Mouse (Mus musculus) mesoderm, embryonic 11.5 days (tissue): ENCODE results near the gene Ins2.

Source experiments
- DNase-seq: peaks from one replicate; pipeline ENCODE4 v3.0.0-alpha.2; 2012; ENCODE audit warnings: low read depth, low spot score

The Ins2 gene

GRCm38 (mm10) chr7:142743281-142743680 is at the start of gene Ins2:
Gene Ins2 (minus strand): TSS chr7:142743381.
- no peak for DNase-seq

- peak; percentile 2 for DNase-seq
Observed at GRCm38 (mm10) chr7:142792650-142793275, 49.6 kb upstream of the Ins2 start.

GRCm38 (mm10) chr7:142789667-142790066 is 46.5 kb upstream of the Ins2 start:
- no peak for DNase-seq

- DNase-seq = peak; percentile 62
Observed at GRCm38 (mm10) chr7:142737772-142738171, 5.4 kb downstream of the Ins2 start.

GRCm38 (mm10) chr7:142736943-142737490 is 6.2 kb downstream of the Ins2 start:
- peak; percentile 61 for DNase-seq

- DNase-seq = no peak
Observed at GRCm38 (mm10) chr7:142725973-142726372, 17.2 kb downstream of the Ins2 start.

GRCm38 (mm10) chr7:142720725-142721124 is 22.5 kb downstream of the Ins2 start:
- peak; percentile 57 for DNase-seq

- DNase-seq = peak; percentile 74
Observed at GRCm38 (mm10) chr7:142714783-142715498, 28.2 kb downstream of the Ins2 start.

GRCm38 (mm10) chr7:142706873-142707272 is 36.3 kb downstream of the Ins2 start:
- DNase-seq = no peak

- DNase-seq = no peak
Observed at GRCm38 (mm10) chr7:142699334-142699860, 43.8 kb downstream of the Ins2 start.

GRCm38 (mm10) chr7:142678611-142679010 is 64.6 kb downstream of the Ins2 start:
- DNase-seq = no peak

- DNase-seq = peak; percentile 77
Observed at GRCm38 (mm10) chr7:142675644-142676043, 67.5 kb downstream of the Ins2 start.

- DNase-seq = no peak
Observed at GRCm38 (mm10) chr7:142675141-142675540, 68.0 kb downstream of the Ins2 start.

- no peak for DNase-seq
Observed at GRCm38 (mm10) chr7:142672120-142672519, 71.1 kb downstream of the Ins2 start.

GRCm38 (mm10) chr7:142671067-142671466 is 72.1 kb downstream of the Ins2 start:
- no peak for DNase-seq

GRCm38 (mm10) chr7:142669751-142670625 is 73.2 kb downstream of the Ins2 start, which contains the start of gene Gm49394:
Gene Gm49394 (minus strand): TSS chr7:142669942.
- no peak for DNase-seq

- no peak for DNase-seq
Observed at GRCm38 (mm10) chr7:142668328-142668727, 74.9 kb downstream of the Ins2 start.

- no peak for DNase-seq
Observed at GRCm38 (mm10) chr7:142667521-142667920, 75.7 kb downstream of the Ins2 start.

GRCm38 (mm10) chr7:142666659-142667058 is 76.5 kb downstream of the Ins2 start, which contains the start of gene Igf2:
Gene Igf2 (minus strand): TSS chr7:142666816.
- no peak for DNase-seq

- no peak for DNase-seq
Observed at GRCm38 (mm10) chr7:142666109-142666508, 77.1 kb downstream of the Ins2 start.

- DNase-seq = no peak
Observed at GRCm38 (mm10) chr7:142665364-142665763, 77.8 kb downstream of the Ins2 start.
